Mouse (Mus musculus): Measurements from ENCODE around the gene Stat3.

DNA sequence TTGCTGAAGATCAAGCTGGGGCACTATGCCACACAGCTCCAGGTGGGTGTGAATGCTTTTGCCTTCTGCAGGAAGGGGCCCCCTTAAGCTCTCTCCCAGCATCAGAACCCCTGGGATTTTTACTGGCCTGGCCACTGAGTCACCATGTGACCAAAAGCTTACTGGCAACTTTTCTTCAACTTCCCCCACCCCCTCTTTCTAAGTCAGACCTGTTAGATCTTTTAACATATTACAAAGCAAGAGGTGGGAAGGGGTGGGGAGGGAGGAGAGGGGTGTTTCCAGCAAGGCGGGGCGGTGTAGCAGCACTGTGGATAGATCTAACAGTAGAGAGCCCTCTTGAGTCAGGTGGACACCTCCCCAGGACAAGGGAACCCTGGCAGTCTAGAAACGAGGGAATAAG is 77.5 kb downstream of the Stat3 start:
- TF ChIP-seq CTCF (conservative IDR thresholded peaks at IDR 0.05; ENCODE audit: insufficient read depth, insufficient read length, low read depth, low read length) (no peak), POLR2A (IDR thresholded peaks at IDR 0.05; ENCODE audit: low read depth, low read length) (no peak)

Data from kidney, adult 2 months (tissue).